Mouse (Mus musculus): ENCODE measurements around the gene Slc39a9. TPM values are rescaled to one million over a fixed set of nuclear protein-coding genes. Genes with fewer than 3 reads are reported as not detected.
A peak's percentile ranks its signal among the peaks of the same experiment; 100 is the strongest.

The Slc39a9 gene
- total RNA-seq, 2 experiments from 2014 or later, result 39.2 to 43.1 TPM

DNA sequence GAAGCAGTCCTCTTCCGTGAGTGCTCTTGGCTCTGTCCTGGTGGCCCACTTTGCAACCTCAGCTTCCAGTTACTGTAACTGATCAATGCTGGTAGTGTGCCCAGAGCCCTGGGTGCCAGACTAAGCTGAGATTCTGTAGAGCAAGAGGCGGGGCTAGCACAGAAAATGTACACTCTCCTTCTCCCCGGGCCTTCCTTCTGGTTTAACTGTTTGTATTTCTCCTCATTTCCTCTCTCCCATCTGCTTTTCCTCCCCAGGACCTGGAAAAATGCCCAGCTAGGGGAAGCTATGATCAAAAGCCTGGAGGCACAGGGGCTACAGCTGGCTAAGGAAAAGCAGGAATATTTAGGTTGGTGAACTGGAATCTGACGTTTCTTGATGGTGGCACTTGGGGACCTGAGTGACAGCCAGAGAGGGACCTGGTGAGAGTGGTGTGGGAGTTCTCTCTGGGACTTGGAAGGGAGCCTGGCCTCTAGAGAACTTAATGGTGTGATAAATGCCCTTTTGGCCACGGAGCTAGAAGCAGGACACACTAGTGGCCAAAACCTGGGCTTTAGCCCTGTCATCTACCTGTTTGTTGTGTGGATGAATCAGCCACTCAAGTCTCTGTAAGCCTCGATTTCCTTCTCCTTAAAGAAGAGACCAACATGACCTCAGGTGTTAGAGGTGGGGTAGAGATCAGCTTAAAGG lies 63.4 kb downstream of the Slc39a9 start:
- peak; percentile 78 for DNase-seq
- intact Hi-C loops (cut with DNase I), result no loop called here

DNA sequence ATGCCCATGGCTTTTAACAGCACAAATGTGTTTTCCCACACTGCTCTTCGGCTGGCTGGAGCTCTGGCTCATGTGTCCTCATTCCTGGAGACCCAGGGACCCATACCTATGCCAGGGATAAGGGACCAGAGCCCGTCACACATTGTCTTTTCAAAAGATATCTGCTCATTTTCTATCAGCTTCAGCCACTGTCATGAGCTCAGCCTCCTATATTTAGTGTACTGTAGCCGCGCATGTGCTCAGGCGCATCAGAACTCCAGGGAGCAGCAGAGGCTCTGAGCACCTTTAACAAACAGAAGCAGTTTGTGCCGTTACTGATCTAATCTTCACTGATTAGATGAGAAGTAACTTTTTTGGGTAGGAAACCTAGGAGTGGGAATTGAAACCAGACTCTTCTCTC lies 72.2 kb downstream of the Slc39a9 start:
- no peak for DNase-seq
- intact Hi-C loops (cut with DNase I), result no loop called here

DNA sequence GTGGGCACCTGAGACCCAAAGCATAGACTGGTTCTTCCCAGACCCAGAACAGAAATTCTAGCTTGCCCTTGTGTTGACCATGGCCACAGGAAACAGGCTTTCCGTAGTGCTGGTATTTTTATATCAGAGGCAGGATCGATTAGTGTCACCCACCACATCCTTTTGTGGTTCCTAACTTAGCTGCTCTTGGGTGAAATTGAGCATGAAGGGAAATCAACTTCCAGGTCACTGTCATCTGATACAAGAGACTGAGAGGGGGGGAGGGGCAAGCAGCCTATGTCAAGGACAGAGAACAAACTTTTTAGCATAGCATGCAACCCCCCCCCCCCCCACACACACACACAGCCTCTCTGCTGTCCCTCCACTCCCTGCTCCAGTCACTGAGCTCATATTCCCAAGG lies 75.5 kb downstream of the Slc39a9 start:
- intact Hi-C loops (cut with DNase I), result no loop called here
- no peak for DNase-seq

- intact Hi-C loops (cut with DNase I), result no loop called here
Measured at GRCm38 (mm10) chr12:80720507-80720906, 76.8 kb downstream of the Slc39a9 start.

GRCm38 (mm10) chr12:80721458-80721857 lies 77.8 kb downstream of the Slc39a9 start:
- no peak for DNase-seq
- intact Hi-C loops (cut with DNase I), result no loop called here

More at GRCm38 (mm10) chr12:80720507-80720906, 76.8 kb downstream of the Slc39a9 start:
- DNase-seq, result no peak

- peak; percentile 89 for DNase-seq
- intact Hi-C loops (cut with DNase I), result no loop called here
Measured at GRCm38 (mm10) chr12:80724853-80725559, 81.3 kb downstream of the Slc39a9 start.

GRCm38 (mm10) chr12:80728207-80728606 lies 84.5 kb downstream of the Slc39a9 start:
- intact Hi-C loops (cut with DNase I), result no loop called here
- no peak for DNase-seq

- intact Hi-C loops (cut with DNase I), result no loop called here
- no peak for DNase-seq
Measured at GRCm38 (mm10) chr12:80728814-80729213, 85.1 kb downstream of the Slc39a9 start.

DNA sequence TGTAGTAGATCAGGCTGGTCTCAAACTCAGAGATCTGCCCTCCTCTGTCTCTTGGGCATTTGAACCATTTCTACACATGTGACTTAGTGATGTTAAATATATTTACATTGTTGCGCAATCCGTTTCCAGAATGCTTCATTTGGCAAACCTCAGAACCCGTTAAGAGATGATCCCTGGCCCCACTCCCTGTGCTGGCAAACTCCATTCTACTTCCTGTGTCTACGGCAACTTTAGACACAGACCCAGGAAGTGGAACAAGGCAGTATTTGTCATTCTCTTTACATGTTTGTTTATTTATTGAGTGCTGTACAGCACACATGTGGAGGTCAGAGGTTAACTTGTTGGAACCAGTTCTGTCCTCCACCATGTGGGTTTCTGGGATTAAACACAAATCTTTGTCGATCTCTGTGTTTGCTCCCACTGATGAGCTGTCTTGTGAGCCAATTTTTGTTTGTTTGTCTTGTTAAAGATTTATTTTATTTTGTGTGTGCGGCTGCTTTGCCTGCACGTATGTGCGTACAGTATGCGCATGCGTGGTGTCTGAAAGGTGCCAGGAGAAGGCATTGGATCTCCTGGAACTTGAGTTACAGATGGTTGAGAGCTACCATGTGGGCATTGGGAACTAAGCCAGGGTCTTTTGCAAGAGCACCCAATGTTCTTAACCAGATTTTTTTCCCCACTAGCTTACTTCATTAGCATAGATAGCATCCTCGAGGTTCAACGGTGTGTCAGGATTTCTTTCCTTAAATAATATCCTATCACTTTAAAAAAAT lies 86.3 kb downstream of the Slc39a9 start:
- no peak for DNase-seq
- intact Hi-C loops (cut with DNase I), result loop anchor here (2.0 kb wide), 1 partner anchor 31 kb away; the partner anchor contains the start of gene Ccdc177

GRCm38 (mm10) chr12:80730567-80730966 lies 86.9 kb downstream of the Slc39a9 start:
- DNase-seq, result peak; percentile 85
- intact Hi-C loops (cut with DNase I), result loop anchor here (2.0 kb wide), 1 partner anchor 30 kb away; the partner anchor contains the start of gene Ccdc177

Other genes starting within 250 kb of the Slc39a9 start
- 10 to 100 TPM; 58.4 to 64.0 TPM for gene Dcaf5, start 207.3 kb upstream of the Slc39a9 start, total RNA-seq (2021)
- gene Exd2, start 180.8 kb upstream of the Slc39a9 start, total RNA-seq (2021), result 10 to 100 TPM; 55.2 to 58.7 TPM
- 10 to 100 TPM; 32.8 to 40.6 TPM for gene Galnt16, start 125.6 kb upstream of the Slc39a9 start, total RNA-seq (2021)
- gene Erh, start 458 bp downstream of the Slc39a9 start, total RNA-seq (2021), result 10 to 100 TPM; 87.2 to 99.7 TPM
- 1 to 10 TPM; 1.4 to 1.6 TPM for gene Plekhd1, start 48.7 kb downstream of the Slc39a9 start, total RNA-seq (2021)
- gene Ccdc177, start 116.8 kb downstream of the Slc39a9 start, total RNA-seq (2021), result 10 to 100 TPM; 17.1 to 19.5 TPM
- gene Susd6, start 146.6 kb downstream of the Slc39a9 start, total RNA-seq (2021), result 10 to 100 TPM; 19.6 to 21.4 TPM